Mouse (Mus musculus) adrenal gland, postnatal 36 days (tissue): ENCODE measurements around the gene Krcc1. TPM values are rescaled to one million over a fixed set of nuclear protein-coding genes. Genes with fewer than 3 reads are reported as not detected.
"Not testable (repeated sequence)": the region's sequence is repeated elsewhere in the genome, so short reads cannot be mapped to it uniquely, and the experiment has no call there.

Experiments
- DNase-seq, 2 experiments: peaks; one replicate each; pipeline ENCODE4 v3.0.0; 2021; ENCODE audit warnings: mixed read lengths in 1 of 2
- microRNA-seq: library from miRNA; unstranded; fragments of <30 nt; microRNA quantifications from one replicate; pipeline ENCODE4 v1.2.0, GENCODE M21; 2021
- total RNA-seq, 2 experiments: library from RNA; stranded (reverse); gene quantifications; 2 replicates each; pipeline ENCODE4 v1.2.3; 2021

Gene Krcc1
- total RNA-seq, 2 experiments from 2014 or later: 67.3 to 81.1 TPM

DNA sequence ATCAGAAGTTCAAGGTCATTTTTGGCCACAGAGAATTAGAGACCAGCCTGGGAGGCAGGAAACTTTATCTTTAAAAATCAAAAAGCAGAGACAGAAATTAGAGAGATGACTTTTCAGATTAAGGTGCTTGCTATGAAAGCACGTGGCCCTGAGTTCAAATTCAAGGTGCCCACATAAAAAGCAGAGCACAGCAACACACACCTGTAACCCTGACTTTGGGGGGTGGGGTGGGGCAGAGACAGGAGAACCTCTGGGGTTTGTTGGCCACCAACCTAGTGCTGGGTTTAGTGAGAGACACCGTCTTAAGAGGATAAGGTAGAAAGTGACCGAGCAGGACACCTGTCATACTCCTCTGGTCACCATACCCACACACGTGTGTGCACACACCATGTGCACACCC, 60.0 kb downstream of the Krcc1 start:
- not testable (repeated sequence) for DNase-seq

- no peak for DNase-seq
Measured at GRCm38 (mm10) chr6:71332236-71332965, 60.9 kb downstream of the Krcc1 start.

DNA sequence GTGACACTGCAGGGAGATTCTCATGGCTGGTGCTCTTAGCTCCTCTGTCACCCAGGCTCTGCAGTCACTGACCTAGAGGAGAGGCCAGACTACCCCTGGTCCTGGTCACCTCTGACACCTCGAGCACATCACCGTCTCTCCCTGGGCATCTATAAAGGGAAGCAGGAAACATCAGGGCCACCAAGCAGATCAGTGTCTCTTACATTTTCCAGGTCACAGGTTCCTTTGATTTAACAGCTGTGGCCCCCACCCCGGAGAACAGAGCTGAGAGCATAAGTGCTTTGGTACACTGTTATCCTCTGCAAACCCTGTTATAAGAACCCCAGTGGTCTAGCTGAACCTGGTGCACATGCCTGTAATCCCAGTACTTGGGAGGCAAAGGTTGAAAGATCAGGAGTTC, 61.6 kb downstream of the Krcc1 start:
- no peak for DNase-seq

DNA sequence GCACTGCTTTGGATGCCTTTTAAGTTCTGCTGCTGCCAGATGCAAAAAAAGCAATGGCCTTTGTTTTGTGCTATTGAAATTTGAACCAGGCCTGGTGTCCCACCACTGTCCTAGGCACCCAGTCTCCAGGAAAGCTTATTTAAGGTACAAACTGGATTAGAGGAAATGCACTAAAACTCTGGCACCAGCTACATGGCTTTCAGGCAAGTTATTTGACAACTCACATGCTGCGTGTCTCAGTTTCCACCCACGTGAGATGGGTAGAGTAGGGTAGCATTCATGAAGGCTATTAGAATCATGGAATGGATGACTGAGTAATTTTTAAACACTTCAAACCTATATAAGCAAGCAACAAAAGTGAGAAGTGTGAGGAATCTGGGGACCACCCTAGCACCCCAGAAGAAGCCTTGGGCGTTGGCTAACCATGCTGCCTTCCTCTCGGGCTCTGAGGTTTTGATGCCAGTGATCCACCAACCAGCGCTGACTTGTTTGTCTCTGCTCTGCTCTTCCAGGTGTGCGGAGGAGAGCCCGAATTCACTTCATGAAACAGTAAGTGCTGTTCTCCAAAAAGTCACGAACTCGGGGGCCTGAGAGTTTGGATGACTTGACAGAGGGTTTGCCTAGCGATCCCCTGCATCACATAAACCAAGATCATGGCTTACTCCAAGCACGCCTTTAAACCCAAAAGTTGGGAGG, 62.2 kb downstream of the Krcc1 start:
- DNase-seq: no peak

Small RNAs within 50 kb of the gene (microRNA-seq; reads per million reads assigned to microRNA genes)
- gene Mir8112: 27.4 reads per million, percentile 38 among the genes with 10 or more reads in this experiment

Other genes starting within 250 kb of the Krcc1 start
- gene Thnsl2, start 127.2 kb upstream of the Krcc1 start, total RNA-seq: 10 to 100 TPM; 16.7 to 20.4 TPM
- 1 to 10 TPM in 1 of 2 experiments, not detected in 1; 1.9 TPM for gene Fabp1, start 71.8 kb upstream of the Krcc1 start, total RNA-seq
- under 1 TPM in 1 of 2 experiments, not detected in 1; 0.20 TPM for gene Smyd1, start 50.6 kb downstream of the Krcc1 start, total RNA-seq
- gene Cd8b1, start 51.1 kb downstream of the Krcc1 start, total RNA-seq: under 1 TPM; 0.23 to 0.26 TPM
- gene Cd8a, start 101.8 kb downstream of the Krcc1 start, total RNA-seq: not detected
- 10 to 100 TPM; 75.6 to 93.1 TPM for gene Rmnd5a, start 169.0 kb downstream of the Krcc1 start, total RNA-seq
- 10 to 100 TPM; 37.1 to 37.6 TPM for gene Rnf103, start 222.2 kb downstream of the Krcc1 start, total RNA-seq